Mouse (Mus musculus) CH12.LX (cell line): ENCODE measurements at regions not wholly inside any gene's neighbourhood (a gene's known extent, or its start where the extent isn't known, plus 50 kb on each side); places are given as distances from the start of the nearest gene placed in this dataset.

Experiments used
- DNase-seq: peaks from one replicate; pipeline ENCODE4 v3.0.0-alpha.2; 2013; ENCODE audit errors: extremely low read depth
- H3K27ac ChIP-seq: 2 replicates; pipeline ENCODE4 v1.5.1; 2012; ENCODE audit warnings: low read depth, mild to moderate bottlenecking, control low read depth, moderate library complexity; ENCODE audit not compliant: insufficient read depth
- H3K27me3 ChIP-seq: replicated peaks from 2 replicates; pipeline ENCODE3; 2012; ENCODE audit warnings: inconsistent platforms
- H3K36me3 ChIP-seq, 2 experiments: replicated peaks in 1 of 2; 2 replicates each; pipeline versions ENCODE3 to v1.6.1; 2012; ENCODE audit warnings: inconsistent platforms in 1 of 2, low read length in 1 of 2, mild to moderate bottlenecking in 1 of 2, mixed read lengths in 1 of 2, moderate library complexity in 1 of 2; ENCODE audit not compliant: control insufficient read depth in 1 of 2, insufficient read depth in 1 of 2
- H3K4me1 ChIP-seq, 2 experiments: 2 replicates each; pipeline ENCODE4 v1.6.1; 2012; ENCODE audit warnings: inconsistent platforms in 1 of 2, moderate library complexity in 1 of 2; ENCODE audit not compliant: insufficient read depth in 2 of 2, control insufficient read depth in 1 of 2
- H3K4me2 ChIP-seq: 2 replicates; pipeline ENCODE4 v1.6.1; 2012; ENCODE audit warnings: low read depth, mild to moderate bottlenecking, control low read depth; ENCODE audit not compliant: poor library complexity, insufficient read depth, severe bottlenecking
- H3K4me3 ChIP-seq, 3 experiments: fragments of 150-350 bp in 1 of 3; sonication (generic) in 1 of 3; replicated peaks in 1 of 3; 2 replicates each; pipeline versions ENCODE3 to v1.5.1; 2011 to 2012; ENCODE audit warnings: low read depth in 2 of 3, low read length in 2 of 3, mild to moderate bottlenecking in 2 of 3, moderate library complexity in 2 of 3, control low read depth in 1 of 3, improper control_type of control experiment in 1 of 3, inconsistent platforms in 1 of 3, mixed read lengths in 1 of 3; ENCODE audit not compliant: poor library complexity in 1 of 3
- H3K79me2 ChIP-seq: replicated peaks from 2 replicates; pipeline ENCODE4 v1.6.1; 2012; ENCODE audit warnings: mild to moderate bottlenecking, moderate library complexity; ENCODE audit not compliant: control insufficient read depth, poor library complexity, insufficient read depth, severe bottlenecking; ENCODE audit errors: extremely low read depth
- H3K9ac ChIP-seq: 2 replicates; pipeline ENCODE4 v1.6.1; 2012; ENCODE audit warnings: low read depth, mild to moderate bottlenecking, control low read depth, moderate library complexity; ENCODE audit not compliant: insufficient read depth
- H3K9me3 ChIP-seq: replicated peaks from 2 replicates; pipeline ENCODE3; 2012; ENCODE audit warnings: low read length, inconsistent platforms, mixed read lengths
- BHLHE40 ChIP-seq: IDR thresholded peaks from 2 replicates; pipeline ENCODE4 v1.6.1; 2011; ENCODE audit warnings: mild to moderate bottlenecking, low read depth, low read length, improper control_type of control experiment
- CHD1 ChIP-seq: IDR thresholded peaks from 2 replicates; pipeline ENCODE4 v1.6.1; 2012; ENCODE audit warnings: low read depth, low read length, improper control_type of control experiment, inconsistent platforms
- CHD2 ChIP-seq: IDR thresholded peaks from 2 replicates; pipeline ENCODE4 v1.6.1; 2011; ENCODE audit warnings: low read length, improper control_type of control experiment
- CTCF ChIP-seq, 2 experiments: IDR thresholded peaks in 1 of 2; conservative IDR thresholded peaks in 1 of 2; 2 replicates each; pipeline ENCODE4 v1.5.1; 2011 to 2012; ENCODE audit warnings: low read depth in 2 of 2, low read length in 2 of 2, improper control_type of control experiment in 1 of 2, inconsistent platforms in 1 of 2, mild to moderate bottlenecking in 1 of 2, moderate library complexity in 1 of 2
- ELF1 ChIP-seq: IDR thresholded peaks from 2 replicates; pipeline ENCODE4 v1.6.1; 2014; ENCODE audit warnings: low read depth, mild to moderate bottlenecking, inconsistent platforms, low read length, improper control_type of control experiment
- ETS1 ChIP-seq: conservative IDR thresholded peaks from 2 replicates; pipeline ENCODE4 v1.6.1; 2012; ENCODE audit warnings: low read depth, mild to moderate bottlenecking, inconsistent platforms, low read length, improper control_type of control experiment, moderate library complexity
- GABPA ChIP-seq: IDR thresholded peaks from 2 replicates; pipeline ENCODE4 v1.6.1; 2012; ENCODE audit warnings: low read depth, low read length, improper control_type of control experiment, inconsistent platforms; ENCODE audit not compliant: insufficient replicate concordance
- HCFC1 ChIP-seq: IDR thresholded peaks from 2 replicates; pipeline ENCODE4 v1.6.1; 2012; ENCODE audit warnings: low read depth, mild to moderate bottlenecking, inconsistent platforms, low read length, improper control_type of control experiment
- IRF4 ChIP-seq: IDR thresholded peaks from 2 replicates; pipeline ENCODE4 v1.6.1; 2014; ENCODE audit warnings: low read depth, mild to moderate bottlenecking, inconsistent platforms, low read length, improper control_type of control experiment
- JUND ChIP-seq: conservative IDR thresholded peaks from 2 replicates; pipeline ENCODE4 v1.6.1; 2011; ENCODE audit warnings: low read depth, low read length, improper control_type of control experiment
- KAT2A ChIP-seq: IDR thresholded peaks from 2 replicates; pipeline ENCODE4 v1.6.1; 2012; ENCODE audit warnings: low read length, improper control_type of control experiment, inconsistent platforms; ENCODE audit not compliant: insufficient replicate concordance
- MAX ChIP-seq: IDR thresholded peaks from 2 replicates; pipeline ENCODE4 v1.6.1; 2011; ENCODE audit warnings: low read length, improper control_type of control experiment
- MXI1 ChIP-seq: IDR thresholded peaks from 2 replicates; pipeline ENCODE4 v1.6.1; 2011; ENCODE audit warnings: mild to moderate bottlenecking, low read depth, low read length, improper control_type of control experiment
- MYC ChIP-seq: IDR thresholded peaks from 2 replicates; pipeline ENCODE4 v1.6.1; 2011; ENCODE audit warnings: low read depth, mild to moderate bottlenecking, improper control_type of control experiment, low read length
- NELFE ChIP-seq: IDR thresholded peaks from 2 replicates; pipeline ENCODE4 v1.6.1; 2011; ENCODE audit warnings: low read depth, low read length, improper control_type of control experiment
- NRF1 ChIP-seq: IDR thresholded peaks from 2 replicates; pipeline ENCODE4 v1.6.1; 2014; ENCODE audit warnings: low read depth, mild to moderate bottlenecking, inconsistent platforms, low read length, improper control_type of control experiment, moderate library complexity
- PAX5 ChIP-seq: IDR thresholded peaks from 2 replicates; pipeline ENCODE4 v1.6.1; 2012; ENCODE audit warnings: low read length, inconsistent platforms, mixed read lengths
- RAD21 ChIP-seq: IDR thresholded peaks from 2 replicates; pipeline ENCODE4 v1.6.1; 2011; ENCODE audit warnings: low read depth, mild to moderate bottlenecking, low read length, improper control_type of control experiment, moderate library complexity
- RCOR1 ChIP-seq: conservative IDR thresholded peaks from 2 replicates; pipeline ENCODE4 v1.6.1; 2012; ENCODE audit warnings: low read depth, mild to moderate bottlenecking, inconsistent platforms, low read length, improper control_type of control experiment
- SIN3A ChIP-seq: IDR thresholded peaks from 2 replicates; pipeline ENCODE4 v1.6.1; 2012; ENCODE audit warnings: low read length, improper control_type of control experiment, inconsistent platforms
- SMC3 ChIP-seq: IDR thresholded peaks from 2 replicates; pipeline ENCODE4 v1.6.1; 2011; ENCODE audit warnings: low read depth, low read length, improper control_type of control experiment
- TBP ChIP-seq: conservative IDR thresholded peaks from 2 replicates; pipeline ENCODE4 v1.6.1; 2011; ENCODE audit warnings: low read depth, low read length, improper control_type of control experiment
- TCF12 ChIP-seq: IDR thresholded peaks from 2 replicates; pipeline ENCODE4 v1.6.1; 2014; ENCODE audit warnings: low read depth, mild to moderate bottlenecking, inconsistent platforms, low read length, improper control_type of control experiment
- UBTF ChIP-seq: IDR thresholded peaks from 2 replicates; pipeline ENCODE4 v1.6.1; 2012; ENCODE audit warnings: low read depth, mild to moderate bottlenecking, inconsistent platforms, low read length, improper control_type of control experiment, moderate library complexity
- USF2 ChIP-seq: conservative IDR thresholded peaks from 2 replicates; pipeline ENCODE4 v1.6.1; 2011; ENCODE audit warnings: low read depth, low read length, improper control_type of control experiment
- ZC3H11A ChIP-seq: IDR thresholded peaks from 2 replicates; pipeline ENCODE4 v1.6.1; 2012; ENCODE audit warnings: low read depth, mild to moderate bottlenecking, inconsistent platforms, low read length, improper control_type of control experiment
- ZKSCAN1 ChIP-seq: IDR thresholded peaks from 2 replicates; pipeline ENCODE4 v1.6.1; 2012; ENCODE audit warnings: low read depth, inconsistent platforms, low read length, improper control_type of control experiment, borderline replicate concordance
- ZMIZ1 ChIP-seq: IDR thresholded peaks from 2 replicates; pipeline ENCODE4 v1.6.1; 2012; ENCODE audit warnings: low read depth, mild to moderate bottlenecking, inconsistent platforms, low read length, improper control_type of control experiment
- ZNF384 ChIP-seq: IDR thresholded peaks from 2 replicates; pipeline ENCODE4 v1.6.1; 2012; ENCODE audit warnings: low read depth, low read length, improper control_type of control experiment, inconsistent platforms
- dilution Hi-C: fragments of 300-500 bp; cut with MboI; formaldehyde crosslinking; loops from 2 replicates; pipeline ENCODE4 v1.14.3; 2020; ENCODE audit warnings: low sequenced_read_pairs; ENCODE audit not compliant: extremely low pct_unique_long_range_greater_than_20kb, extremely low pct_ligation_motif_present
- in situ Hi-C: fragments of 300-500 bp; cut with MboI; formaldehyde crosslinking; loops from 3 replicates; pipeline ENCODE4 v1.14.3; 2019; ENCODE audit warnings: low sequenced_read_pairs, low pct_ligation_motif_present, low pct_unique_long_range_greater_than_20kb, mixed read lengths

- peaks cover 22% of the 10 kb centered on the region for H3K9me3 ChIP-seq
- no peak overlapping the region for H3K9ac ChIP-seq
- dilution Hi-C loops (no loop called here), in situ Hi-C loops (no loop called here)
- DNase-seq = no peak
- no peaks in the 10 kb centered on the region for H3K36me3 ChIP-seq
- H3K4me2 ChIP-seq = no peak overlapping the region
- H3K27ac ChIP-seq = no peak overlapping the region
- no peak overlapping the region for H3K4me3 ChIP-seq
- H3K4me1 ChIP-seq = no peaks in the 10 kb centered on the region
- H3K79me2 ChIP-seq = no peaks in the 10 kb centered on the region
- no peak for TF ChIP-seq NELFE
- TF ChIP-seq MYC = no peak
- TF ChIP-seq ELF1 = no peak
- TF ChIP-seq MAX = no peak
- TF ChIP-seq UBTF = no peak
- TF ChIP-seq RCOR1 = no peak
- TF ChIP-seq SIN3A = no peak
- TF ChIP-seq ZNF384 = no peak
- TF ChIP-seq CHD2 = no peak
- no peak for TF ChIP-seq ETS1
- no peak for TF ChIP-seq ZC3H11A
- TF ChIP-seq NRF1 = no peak
- TF ChIP-seq ZMIZ1 = no peak
- no peak for TF ChIP-seq CTCF (conservative IDR thresholded peaks at IDR 0.05 in 1 of 2, IDR thresholded peaks at IDR 0.05 in 1 of 2; ENCODE audit: low read depth in 2 of 2, low read length in 2 of 2)
- no peak for TF ChIP-seq HCFC1
- TF ChIP-seq USF2 = no peak
- no peak for TF ChIP-seq BHLHE40
- TF ChIP-seq GABPA = no peak
- no peak for TF ChIP-seq TBP
- TF ChIP-seq SMC3 = no peak
- TF ChIP-seq, all 38 proteins: peak for 0
- no peaks in the 10 kb centered on the region for H3K27me3 ChIP-seq
Observed at GRCm38 (mm10) chr1:169341131-169341530, 190.1 kb downstream of the Nuf2 start.

GRCm38 (mm10) chr1:169338461-169338860, 192.8 kb downstream of the Nuf2 start:
- Histone ChIP-seq H3K4me2 (no peak overlapping the region), H3K36me3 (no peaks in the 10 kb centered on the region), H3K9me3 (peaks cover 23% of the 10 kb centered on the region), H3K27ac (no peak overlapping the region), H3K4me3 (no peak overlapping the region), H3K27me3 (no peaks in the 10 kb centered on the region), H3K4me1 (no peaks in the 10 kb centered on the region), H3K9ac (no peak overlapping the region), H3K79me2 (no peaks in the 10 kb centered on the region)
- dilution Hi-C loops = no loop called here
- TF ChIP-seq MXI1 = no peak
- TF ChIP-seq BHLHE40 = no peak
- TF ChIP-seq IRF4 = no peak
- no peak for TF ChIP-seq USF2
- TF ChIP-seq RAD21 = no peak
- no peak for TF ChIP-seq CHD1
- TF ChIP-seq CTCF (conservative IDR thresholded peaks at IDR 0.05 in 1 of 2, IDR thresholded peaks at IDR 0.05 in 1 of 2; ENCODE audit: low read depth in 2 of 2, low read length in 2 of 2) = no peak
- no peak for TF ChIP-seq ZMIZ1
- TF ChIP-seq ZKSCAN1 = no peak
- no peak for TF ChIP-seq TCF12
- TF ChIP-seq KAT2A = no peak
- TF ChIP-seq PAX5 = no peak
- TF ChIP-seq ZC3H11A = no peak
- TF ChIP-seq CHD2 = no peak
- no peak for TF ChIP-seq JUND
- TF ChIP-seq SMC3 = no peak
- in situ Hi-C loops = no loop called here
- no peak for DNase-seq
